ENCODE assay signal across 8 mouse cellular contexts in the genomic region with DNA sequence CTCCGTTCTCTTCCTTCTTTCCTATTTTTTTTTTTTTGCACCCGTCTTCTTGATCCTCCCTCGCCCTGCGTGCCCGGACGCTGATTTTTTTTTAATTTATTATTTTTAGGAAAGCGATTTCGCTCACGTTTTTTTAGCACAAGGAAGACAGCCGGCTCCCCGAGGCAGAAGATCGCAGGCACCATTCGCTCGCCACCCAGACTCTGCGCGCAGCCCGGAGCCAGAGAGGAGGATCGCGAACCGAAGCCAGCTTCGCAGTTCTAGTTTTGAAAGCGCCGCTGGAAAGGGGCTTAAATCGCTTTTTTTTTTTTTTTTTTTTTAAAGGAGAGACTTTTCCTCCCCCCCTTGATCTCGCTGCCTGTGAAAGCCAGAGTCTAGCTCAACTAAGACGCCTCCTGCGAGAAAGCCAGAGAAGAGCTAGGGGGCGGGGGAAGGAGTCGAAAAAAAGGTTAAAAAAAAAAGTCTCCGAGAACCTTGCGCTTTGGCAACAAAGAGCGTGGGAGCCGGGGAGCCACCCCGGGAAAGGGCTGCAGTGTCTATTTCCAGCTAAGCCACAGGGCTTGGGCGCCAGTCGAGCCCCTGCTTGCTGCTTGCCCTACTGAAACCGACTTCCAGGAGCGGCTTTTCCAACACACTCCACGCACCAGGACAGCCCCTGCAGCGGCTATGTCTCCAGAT. TPM values are rescaled to one million over a fixed set of nuclear protein-coding genes. Genes with fewer than 3 reads are reported as not detected.
DNase-seq lines count a peak whose midpoint lies in the region; ATAC-seq lines count a peak whose summit lies in the region.

No protein-coding gene starts in this region.

- peaks cover 98% of the 10 kb centered on the region for H3K27me3 ChIP-seq in megakaryocyte, embryonic 14.5 days (replicated peaks)
- peaks cover 100% of the 10 kb centered on the region for H3K27me3 ChIP-seq in forebrain, embryonic 10.5 days (ENCODE audit: poor library complexity, severe bottlenecking)
- H3K27me3 ChIP-seq in hindbrain, embryonic 14.5 days (ENCODE audit: control insufficient read depth, insufficient read depth, low read length): peaks cover 100% of the 10 kb centered on the region

- H3K9ac ChIP-seq in hindbrain, embryonic 14.5 days: no peak overlapping the region; the same call in 1 of the 2 replicates

- no peak for DNase-seq in forebrain, embryonic 10.5 days (ENCODE audit: extremely low spot score, low spot score)
- DNase-seq in hindbrain, embryonic 14.5 days (ENCODE audit: low spot score): no peak
- DNase-seq in lung, postnatal 14 days: peak; percentile 56
- no peak for DNase-seq in frontal cortex, adult 2 months (ENCODE audit: extremely low spot score in 1 of 2, low spot score in 1 of 2)
- DNase-seq in layer of hippocampus, postnatal 14 days (ENCODE audit: low spot score in 2 of 2): no peak
- no peak for DNase-seq in cerebellum, adult 9-11 months

- no peaks in the 10 kb centered on the region for H3K9me3 ChIP-seq in megakaryocyte, embryonic 14.5 days
- no peaks in the 10 kb centered on the region for H3K9me3 ChIP-seq in forebrain, embryonic 10.5 days
- no peaks in the 10 kb centered on the region for H3K9me3 ChIP-seq in hindbrain, embryonic 14.5 days (ENCODE audit: control insufficient read depth, low read length)

- under 1% methylated on average over 40 of the region's 40 CpGs for WGBS in forebrain, embryonic 10.5 days
- WGBS in hindbrain, embryonic 14.5 days: under 1% methylated on average over 40 of the region's 40 CpGs

- peak overlapping the region; percentile 83 for H3K4me3 ChIP-seq in megakaryocyte, embryonic 14.5 days (replicated peaks)
- H3K4me3 ChIP-seq in forebrain, embryonic 10.5 days: peak overlapping the region; percentile 53
- peak overlapping the region; percentile 22 for H3K4me3 ChIP-seq in hindbrain, embryonic 14.5 days (replicated peaks; ENCODE audit: low read length)

- H3K27ac ChIP-seq in forebrain, embryonic 10.5 days: peak overlapping the region; percentile 84
- H3K27ac ChIP-seq in hindbrain, embryonic 14.5 days: no peak overlapping the region

- no peaks in the 10 kb centered on the region for H3K36me3 ChIP-seq in megakaryocyte, embryonic 14.5 days (replicated peaks; ENCODE audit: low read length)
- no peaks in the 10 kb centered on the region for H3K36me3 ChIP-seq in forebrain, embryonic 10.5 days (replicated peaks)
- H3K36me3 ChIP-seq in hindbrain, embryonic 14.5 days (replicated peaks; ENCODE audit: control insufficient read depth, insufficient read depth): no peaks in the 10 kb centered on the region

- H3K4me2 ChIP-seq in hindbrain, embryonic 14.5 days (replicated peaks): peak overlapping the region; percentile 52

- peaks cover 29% of the 10 kb centered on the region for H3K4me1 ChIP-seq in megakaryocyte, embryonic 14.5 days
- H3K4me1 ChIP-seq in forebrain, embryonic 10.5 days: peaks cover 49% of the 10 kb centered on the region
- H3K4me1 ChIP-seq in hindbrain, embryonic 14.5 days (replicated peaks; ENCODE audit: control insufficient read depth, insufficient read depth, low read length): peaks cover 11% of the 10 kb centered on the region; the same call in 1 of the 2 replicates

- no peak for ATAC-seq in megakaryocyte, adult 5-6 weeks (ENCODE audit: poor library complexity, severe bottlenecking)
- no peak for ATAC-seq in hindbrain, embryonic 14.5 days (ENCODE audit: low FRiP score)

RNA-seq across cellular contexts. Expression of gene Tbx3, which starts 0.8 kb away (rescaled TPM):
- 0.45 TPM in 1 of 2 replicates, not detected in the other for polyA plus RNA-seq in megakaryocyte, embryonic 14.5 days (2012; ENCODE audit: insufficient read depth, low replicate concordance)
- not detected in 2 replicates for total RNA-seq in megakaryocyte, adult 5-6 weeks (2015)
- not detected in 2 replicates for total RNA-seq in megakaryocyte, adult 5-6 weeks (2017)
- 10.6 and 13.9 TPM in 2 replicates for polyA plus RNA-seq in forebrain, embryonic 10.5 days (2016; fragmentation: Nextera tagmentation; extraction: Ambion mirVana)
- polyA plus RNA-seq in hindbrain, embryonic 14.5 days (2014; fragmentation: Nextera tagmentation; extraction: Ambion mirVana): 4.3 and 6.6 TPM in 2 replicates
- polyA plus RNA-seq in frontal cortex, adult 2 months (2012; rRNA removed): 1.8 and 2.4 TPM in 2 replicates
- 1 to 10 TPM; 3.1 to 3.9 TPM for total RNA-seq in layer of hippocampus, postnatal 14 days (2021)

Comparison
In these comparisons a context has a peak if more than half of its experiments do, and no peak if none do; other contexts are left out.
1. H3K4me3 ChIP-seq: peak in every context shown above with its lines; median percentile 83 in megakaryocyte, embryonic 14.5 days; 53 in forebrain, embryonic 10.5 days; 22 in hindbrain, embryonic 14.5 days.